Mouse (Mus musculus) midbrain, embryonic 15.5 days (tissue): Measurements from ENCODE around the gene Olfr923. TPM values are rescaled to one million over a fixed set of nuclear protein-coding genes. Genes with fewer than 3 reads are reported as not detected.
"Not testable (repeated sequence)": the region's sequence is repeated elsewhere in the genome, so short reads cannot be mapped to it uniquely, and the experiment has no call there.

ENCODE experiments used
- ATAC-seq: fragments of 200-750 bp; cut with Nextera tagmentation; replicated peaks from 2 replicates; pipeline ENCODE4 v1.8.0; 2017; ENCODE audit warnings: moderate TSS enrichment
- H3K27ac ChIP-seq: fragments of 300-500 bp; sonication (generic); 2 replicates; pipeline ENCODE4 v1.5.1; 2015; ENCODE audit warnings: mild to moderate bottlenecking, inconsistent platforms
- H3K27me3 ChIP-seq: fragments of 300-500 bp; sonication (generic); replicated peaks from 2 replicates; pipeline ENCODE4 v1.6.1; 2015; ENCODE audit warnings: inconsistent platforms
- H3K36me3 ChIP-seq: fragments of 300-500 bp; sonication (generic); replicated peaks from 2 replicates; pipeline ENCODE4 v1.6.1; 2015; ENCODE audit warnings: inconsistent platforms
- H3K4me1 ChIP-seq: fragments of 300-500 bp; sonication (generic); 2 replicates; pipeline ENCODE4 v1.6.1; 2015; ENCODE audit warnings: inconsistent platforms
- H3K4me2 ChIP-seq: fragments of 300-500 bp; sonication (generic); 2 replicates; pipeline ENCODE4 v1.6.1; 2015; ENCODE audit warnings: inconsistent platforms, mild to moderate bottlenecking, moderate library complexity
- H3K4me3 ChIP-seq: fragments of 300-500 bp; sonication (generic); 2 replicates; pipeline ENCODE4 v1.5.1; 2015; ENCODE audit warnings: mild to moderate bottlenecking, inconsistent platforms
- H3K9ac ChIP-seq: fragments of 300-500 bp; sonication (generic); 2 replicates; pipeline ENCODE4 v1.6.1; 2015; ENCODE audit warnings: mild to moderate bottlenecking, inconsistent platforms
- H3K9me3 ChIP-seq: fragments of 300-500 bp; sonication (generic); 2 replicates; pipeline ENCODE4 v1.6.1; 2016; ENCODE audit warnings: inconsistent platforms
- WGBS: fragments of 180-500 bp; shearing (Covaris S2); methylation state at CpG from one replicate; pipeline ENCODE4 v1.1.7; 2015; ENCODE audit warnings: mixed read lengths; 5-methylcytosine and 5-hydroxymethylcytosine counted together
- polyA plus RNA-seq: library from polyadenylated mRNA; unstranded; fragments of >200 nt; fragmentation: Nextera tagmentation; extraction: Ambion mirVana; gene quantifications from 2 replicates; pipeline ENCODE4 v1.2.1, GENCODE M21; 2015

Gene Olfr923
- polyA plus RNA-seq: not detected in 2 replicates

DNA sequence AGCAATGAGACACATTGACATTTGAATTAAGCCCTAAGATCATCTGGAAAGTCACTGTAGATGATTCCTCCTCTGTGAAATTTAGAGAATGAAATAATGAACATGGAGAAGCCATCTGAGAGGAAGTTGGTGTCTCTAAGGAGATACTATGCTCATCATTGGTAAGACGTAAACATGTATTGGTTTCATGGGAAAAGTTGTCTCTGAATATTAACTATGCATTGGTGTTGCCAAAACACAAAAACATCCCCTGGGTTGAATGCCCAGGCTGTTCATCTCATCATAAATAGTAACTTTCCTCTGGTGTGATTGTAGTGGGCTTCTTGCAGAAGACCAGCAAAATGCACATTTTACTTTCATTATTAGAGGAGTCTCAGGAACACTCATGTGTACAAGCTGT, at the start of gene Olfr923:
Olfr923 (plus strand) TSS at position 301 of the 400 bp plus-strand sequence.
- 96% methylated on average over 1 of the region's 1 CpGs for WGBS

DNA sequence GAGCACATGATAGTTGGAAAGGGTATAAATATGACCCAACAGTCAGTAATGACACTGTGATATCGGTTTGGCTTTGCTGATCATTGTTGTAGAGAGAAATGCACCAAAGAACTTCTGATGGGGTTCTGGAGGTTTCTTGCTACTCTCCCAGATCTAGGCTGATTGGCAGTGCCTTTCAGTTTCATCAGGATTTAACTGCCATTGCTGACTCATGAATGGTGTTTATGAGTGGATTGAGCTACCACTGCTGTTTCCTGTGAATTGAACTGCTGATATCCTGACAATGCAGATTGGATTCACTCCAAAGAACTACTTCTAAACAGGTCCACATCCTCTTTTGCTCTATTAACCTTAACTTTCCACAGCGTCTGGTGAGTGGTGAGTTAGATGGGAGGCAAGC, 33.7 kb upstream of the Olfr923 start:
- no peak overlapping the region for H3K4me3 ChIP-seq
- H3K4me1 ChIP-seq: no peaks in the 10 kb centered on the region
- WGBS: 86% methylated on average over 2 of the region's 2 CpGs
- no peak for ATAC-seq
- H3K4me2 ChIP-seq: no peak overlapping the region
- no peak overlapping the region for H3K9ac ChIP-seq
- no peaks in the 10 kb centered on the region for H3K36me3 ChIP-seq
- H3K9me3 ChIP-seq: no peaks in the 10 kb centered on the region
- no peak overlapping the region for H3K27ac ChIP-seq
- H3K27me3 ChIP-seq: no peaks in the 10 kb centered on the region

More for the DNA sequence above, at the start of gene Olfr923:
- no peaks in the 10 kb centered on the region for H3K9me3 ChIP-seq
- no peaks in the 10 kb centered on the region for H3K4me1 ChIP-seq
- ATAC-seq: no peak
- no peak within 1 kb of the TSS for H3K9ac ChIP-seq
- H3K27me3 ChIP-seq: no peaks in the 10 kb centered on the region
- H3K4me3 ChIP-seq: no peak within 1 kb of the TSS
- no peak within 1 kb of the TSS for H3K27ac ChIP-seq
- no peak within 1 kb of the TSS for H3K4me2 ChIP-seq
- no peaks in the 10 kb centered on the region for H3K36me3 ChIP-seq

DNA sequence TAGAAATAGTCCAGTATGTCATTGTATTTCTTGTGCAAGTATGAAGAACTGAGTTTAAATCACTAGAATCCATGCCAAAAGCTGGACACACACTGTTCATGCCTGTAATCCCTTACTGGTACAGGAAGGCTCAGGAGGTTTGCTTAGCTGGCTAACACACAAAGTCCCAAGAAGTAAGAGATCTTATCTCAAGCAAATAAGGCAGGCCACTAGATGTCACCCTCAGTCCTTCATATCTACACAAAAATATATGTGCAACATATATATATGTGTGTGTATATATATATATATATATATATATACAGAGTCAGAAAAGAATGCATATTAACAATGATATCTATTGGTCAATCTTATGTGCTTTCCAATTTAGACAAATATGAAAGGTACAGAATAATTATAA, 20.6 kb upstream of the Olfr923 start:
- no peaks in the 10 kb centered on the region for H3K9me3 ChIP-seq
- ATAC-seq: no peak

DNA sequence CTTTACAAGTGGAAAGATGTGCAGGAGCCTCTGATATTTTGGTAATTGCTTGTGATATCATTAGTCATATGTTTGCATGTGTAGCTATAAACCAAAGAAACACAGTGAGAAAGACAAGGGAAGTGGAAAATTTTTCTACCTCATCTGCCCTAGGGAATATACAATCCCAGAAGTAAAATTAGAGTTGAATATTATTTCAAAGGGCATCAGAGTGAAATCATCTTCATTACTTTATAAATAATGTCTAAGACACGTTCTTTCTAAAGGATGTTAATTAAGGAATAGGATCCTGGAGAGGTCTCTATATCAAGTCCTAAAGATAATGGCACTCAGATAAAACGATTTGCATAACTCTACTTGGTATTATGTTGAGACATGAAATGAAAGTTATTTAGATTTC, 12.0 kb upstream of the Olfr923 start, which contains the start of gene Olfr922:
Olfr922 (plus strand) TSS at position 301 of the 400 bp plus-strand sequence.
- Histone ChIP-seq H3K36me3 (no peaks in the 10 kb centered on the region), H3K4me1 (no peaks in the 10 kb centered on the region), H3K27ac (no peak within 1 kb of the TSS), H3K4me3 (no peak within 1 kb of the TSS), H3K4me2 (no peak within 1 kb of the TSS), H3K9ac (no peak within 1 kb of the TSS), H3K27me3 (no peaks in the 10 kb centered on the region), H3K9me3 (no peaks in the 10 kb centered on the region)
- ATAC-seq: no peak
- 73% methylated on average over 2 of the region's 2 CpGs for WGBS

More for the DNA sequence above, 20.6 kb upstream of the Olfr923 start:
- H3K27me3 ChIP-seq: no peaks in the 10 kb centered on the region
- no peak overlapping the region for H3K4me2 ChIP-seq
- no peak overlapping the region for H3K9ac ChIP-seq
- H3K4me1 ChIP-seq: no peaks in the 10 kb centered on the region
- no peak overlapping the region for H3K27ac ChIP-seq
- H3K36me3 ChIP-seq: no peaks in the 10 kb centered on the region
- no peak overlapping the region for H3K4me3 ChIP-seq

DNA sequence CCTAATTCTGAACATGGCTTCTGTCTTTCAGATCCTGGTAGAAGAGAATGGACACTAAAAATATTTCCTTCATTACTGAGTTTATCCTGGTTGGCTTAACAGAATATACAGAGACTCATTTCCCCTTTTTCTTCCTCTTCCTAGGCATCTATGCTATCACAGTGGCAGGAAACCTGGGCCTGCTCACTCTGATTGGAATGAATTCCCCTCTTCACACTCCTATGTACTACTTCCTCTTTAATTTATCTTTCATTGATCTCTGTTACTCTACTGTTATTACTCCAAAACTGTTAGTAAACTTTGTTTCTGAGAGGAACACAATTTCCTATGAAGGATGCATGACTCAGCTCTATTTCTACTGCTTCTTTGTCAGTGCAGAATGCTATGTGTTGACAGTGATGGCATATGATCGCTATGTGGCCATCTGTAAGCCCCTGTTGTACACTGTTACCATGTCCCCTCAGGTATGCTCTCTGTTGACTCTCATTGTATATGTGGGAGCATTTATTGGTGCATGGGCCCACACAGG, 10.8 kb upstream of the Olfr923 start:
- WGBS: 88% methylated on average over 1 of the region's 1 CpGs
- Histone ChIP-seq H3K27me3 (no peaks in the 10 kb centered on the region), H3K36me3 (no peaks in the 10 kb centered on the region), H3K4me1 (no peaks in the 10 kb centered on the region), H3K4me2 (no peak overlapping the region), H3K27ac (no peak overlapping the region), H3K9me3 (no peaks in the 10 kb centered on the region), H3K9ac (no peak overlapping the region), H3K4me3 (no peak overlapping the region)
- ATAC-seq: no peak

DNA sequence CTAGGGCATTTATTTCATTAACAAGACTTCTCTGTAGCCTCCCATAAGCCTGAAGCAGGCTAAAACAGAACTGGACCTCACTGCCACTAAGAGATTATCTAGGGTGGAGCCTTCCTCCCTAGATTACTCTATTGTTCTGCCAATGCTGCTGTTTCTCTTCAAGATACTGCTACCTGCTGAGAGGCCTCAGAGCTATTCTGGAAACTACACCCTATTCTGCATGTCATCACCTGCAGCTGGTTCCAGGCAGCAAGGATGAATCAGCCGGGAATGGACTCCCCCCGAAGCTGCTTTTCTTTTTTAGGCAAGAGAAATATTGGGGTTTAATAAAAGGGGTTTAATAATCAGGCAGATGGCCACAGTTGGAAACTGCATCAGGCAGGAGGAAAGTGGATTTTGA, 6.7 kb downstream of the Olfr923 start:
- 73% methylated on average over 2 of the region's 2 CpGs for WGBS
- H3K36me3 ChIP-seq: no peaks in the 10 kb centered on the region
- H3K27me3 ChIP-seq: no peaks in the 10 kb centered on the region
- H3K9me3 ChIP-seq: no peaks in the 10 kb centered on the region
- H3K4me2 ChIP-seq: no peak overlapping the region
- ATAC-seq: no peak
- H3K27ac ChIP-seq: no peak overlapping the region
- no peaks in the 10 kb centered on the region for H3K4me1 ChIP-seq
- no peak overlapping the region for H3K9ac ChIP-seq
- no peak overlapping the region for H3K4me3 ChIP-seq

DNA sequence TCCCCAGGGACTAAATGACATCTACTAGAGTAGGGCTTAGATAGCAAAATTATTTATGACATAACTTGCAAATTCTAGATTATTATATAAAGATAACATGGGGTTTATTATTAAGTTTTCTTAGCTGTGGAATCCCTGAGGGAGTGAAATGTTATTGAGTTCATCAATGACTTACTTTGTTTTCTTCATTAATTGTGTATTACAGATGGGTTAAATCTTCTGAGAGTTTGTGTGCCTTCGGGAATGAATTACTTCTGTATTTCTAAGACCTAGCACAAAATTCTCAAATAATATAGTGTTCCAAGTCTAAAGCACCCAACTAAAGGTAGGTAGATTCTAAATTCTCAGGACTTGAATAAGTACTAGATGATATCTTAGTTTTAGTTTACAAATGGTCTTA, 17.8 kb downstream of the Olfr923 start, which contains the start of gene Olfr924:
Olfr924 (plus strand) TSS at position 301 of the 400 bp plus-strand sequence.
- Histone ChIP-seq H3K4me1 (no peaks in the 10 kb centered on the region), H3K9me3 (no peaks in the 10 kb centered on the region), H3K36me3 (no peaks in the 10 kb centered on the region), H3K27me3 (no peaks in the 10 kb centered on the region), H3K4me3 (no peak within 1 kb of the TSS), H3K9ac (no peak within 1 kb of the TSS), H3K27ac (no peak within 1 kb of the TSS), H3K4me2 (no peak within 1 kb of the TSS)
- no peak for ATAC-seq
- WGBS: 92% methylated on average over 1 of the region's 1 CpGs

DNA sequence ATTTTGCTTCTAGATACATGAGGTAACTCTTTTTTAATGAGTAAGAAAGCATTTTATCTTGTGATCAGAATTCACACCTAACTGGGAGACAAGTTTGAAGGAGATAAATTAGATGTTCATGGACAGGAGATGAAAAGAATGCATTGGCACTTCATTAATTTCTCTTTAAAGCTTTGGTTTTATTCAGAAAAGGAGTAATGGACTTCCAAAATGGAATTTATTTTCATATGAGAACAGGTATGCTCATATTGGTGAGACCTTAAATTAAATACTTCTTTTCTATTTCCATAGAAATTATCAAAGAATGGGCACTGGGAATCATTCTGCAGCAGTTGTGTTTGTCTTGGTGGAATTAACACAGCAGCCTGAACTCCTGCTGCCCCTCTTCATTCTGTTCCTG, 28.4 kb downstream of the Olfr923 start, which contains the start of gene Olfr26:
Olfr26 (plus strand) TSS at position 301 of the 400 bp plus-strand sequence.
- no peak within 1 kb of the TSS for H3K9ac ChIP-seq
- no peaks in the 10 kb centered on the region for H3K36me3 ChIP-seq
- H3K9me3 ChIP-seq: no peaks in the 10 kb centered on the region
- no peaks in the 10 kb centered on the region for H3K4me1 ChIP-seq
- no peak within 1 kb of the TSS for H3K4me2 ChIP-seq
- H3K27ac ChIP-seq: no peak within 1 kb of the TSS
- H3K27me3 ChIP-seq: no peaks in the 10 kb centered on the region
- no peak for ATAC-seq
- H3K4me3 ChIP-seq: no peak within 1 kb of the TSS

DNA sequence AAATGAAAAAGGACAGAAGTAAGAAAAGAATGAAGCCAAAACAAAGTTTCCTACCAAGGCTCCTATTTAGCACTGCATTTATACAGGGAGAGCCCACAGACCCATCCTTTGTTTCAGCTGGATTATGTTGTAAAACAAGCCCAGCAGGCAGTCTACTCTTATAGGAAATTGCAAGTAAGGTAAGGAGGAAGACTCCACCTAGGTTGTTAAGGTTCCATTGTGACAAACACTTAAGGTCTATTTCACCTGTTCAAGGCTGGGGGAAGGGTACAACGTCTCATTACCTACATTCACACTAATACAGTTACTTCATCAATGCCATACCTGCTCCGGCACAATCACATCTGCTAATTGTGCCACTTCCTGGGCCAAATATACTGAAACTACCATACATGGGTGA, 48.5 kb downstream of the Olfr923 start:
- not testable (repeated sequence) for H3K9me3 ChIP-seq, H3K4me2 ChIP-seq, H3K36me3 ChIP-seq, ATAC-seq, H3K27me3 ChIP-seq, H3K9ac ChIP-seq, H3K4me1 ChIP-seq, H3K27ac ChIP-seq, H3K4me3 ChIP-seq
- 67% methylated on average over 2 of the region's 2 CpGs for WGBS

DNA sequence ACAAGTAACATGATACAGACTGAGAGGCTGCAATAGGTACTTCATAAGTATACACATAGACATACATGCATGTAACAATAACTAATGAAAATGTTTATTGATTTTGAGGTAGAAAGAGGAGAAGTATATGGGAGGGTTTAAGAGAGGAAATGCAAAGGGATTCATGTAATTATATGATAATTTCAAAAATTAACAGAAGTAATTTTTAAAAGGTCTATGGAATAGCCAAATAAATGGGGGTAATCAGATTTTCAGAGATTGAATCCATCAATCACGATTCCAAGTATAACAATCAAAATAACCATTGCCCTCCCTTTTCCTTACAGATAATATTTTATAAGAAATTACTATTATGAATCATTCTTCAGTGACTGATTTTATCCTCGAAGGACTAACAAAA, 50.5 kb downstream of the Olfr923 start, which contains the start of gene Olfr926:
Olfr926 (plus strand) TSS at position 301 of the 400 bp plus-strand sequence.
- no peak within 1 kb of the TSS for H3K4me2 ChIP-seq
- no peak within 1 kb of the TSS for H3K9ac ChIP-seq
- no peaks in the 10 kb centered on the region for H3K27me3 ChIP-seq
- ATAC-seq: no peak
- 86% methylated on average over 2 of the region's 2 CpGs for WGBS
- H3K4me3 ChIP-seq: no peak within 1 kb of the TSS
- no peaks in the 10 kb centered on the region for H3K36me3 ChIP-seq
- no peaks in the 10 kb centered on the region for H3K9me3 ChIP-seq
- H3K4me1 ChIP-seq: no peaks in the 10 kb centered on the region
- no peak within 1 kb of the TSS for H3K27ac ChIP-seq

Other genes with a start within 250 kb of the Olfr923 start
- gene Olfr912, start 246.4 kb upstream of the Olfr923 start, polyA plus RNA-seq: not detected in 2 replicates
- gene Olfr913, start 233.8 kb upstream of the Olfr923 start, polyA plus RNA-seq: not detected in 2 replicates
- gene Olfr914, start 221.4 kb upstream of the Olfr923 start, polyA plus RNA-seq: not detected in 2 replicates
- not detected in 2 replicates for gene Olfr916, start 166.7 kb upstream of the Olfr923 start, polyA plus RNA-seq
- gene Olfr917, start 160.7 kb upstream of the Olfr923 start, polyA plus RNA-seq: not detected in 2 replicates
- not detected in 2 replicates for gene Olfr918, start 151.9 kb upstream of the Olfr923 start, polyA plus RNA-seq
- gene Olfr919, start 122.9 kb upstream of the Olfr923 start, polyA plus RNA-seq: not detected in 2 replicates
- 6.6 and 7.1 TPM in 2 replicates for gene Vwa5a, start 108.3 kb upstream of the Olfr923 start, polyA plus RNA-seq
- not detected in 2 replicates for gene Olfr920, start 74.2 kb upstream of the Olfr923 start, polyA plus RNA-seq
- not detected in 2 replicates for gene Olfr921, start 53.5 kb upstream of the Olfr923 start, polyA plus RNA-seq
- not detected in 2 replicates for gene Olfr922, start 11.9 kb upstream of the Olfr923 start, polyA plus RNA-seq
- not detected in 2 replicates for gene Olfr924, start 17.9 kb downstream of the Olfr923 start, polyA plus RNA-seq
- not detected in 2 replicates for gene Olfr26, start 28.5 kb downstream of the Olfr923 start, polyA plus RNA-seq
- not detected in 2 replicates for gene Olfr926, start 50.6 kb downstream of the Olfr923 start, polyA plus RNA-seq
- gene Olfr930, start 103.3 kb downstream of the Olfr923 start, polyA plus RNA-seq: not detected in 2 replicates
- not detected in 2 replicates for gene Olfr933, start 145.8 kb downstream of the Olfr923 start, polyA plus RNA-seq
- gene Olfr934, start 161.8 kb downstream of the Olfr923 start, polyA plus RNA-seq: not detected in 2 replicates
- gene Olfr935, start 173.1 kb downstream of the Olfr923 start, polyA plus RNA-seq: not detected in 2 replicates
- not detected in 2 replicates for gene Olfr146, start 196.8 kb downstream of the Olfr923 start, polyA plus RNA-seq
- not detected in 2 replicates for gene Olfr937, start 238.4 kb downstream of the Olfr923 start, polyA plus RNA-seq